Mouse (Mus musculus): ENCODE data around the gene Dnal1. TPM values are rescaled to one million over a fixed set of nuclear protein-coding genes. Genes with fewer than 3 reads are reported as not detected.

The Dnal1 gene
- polyA plus RNA-seq, 1 experiment from 2014 or later, result 2.4 TPM

- 55% methylated on average over 9 of the region's 9 CpGs for WGBS
- H3K4me2 ChIP-seq (ENCODE audit: low read length), result no peak overlapping the region
- no peak for ATAC-seq (ENCODE audit: insufficient number of reproducible peaks, insufficient read depth, low FRiP score, low read depth)
These were observed 60.1 kb downstream of the Dnal1 start for GRCm38 (mm10) chr12:84174190-84174811.

GRCm38 (mm10) chr12:84174871-84175270 is 60.7 kb downstream of the Dnal1 start:
- WGBS, result 81% methylated on average over 6 of the region's 6 CpGs
- Histone ChIP-seq H3K9ac (ENCODE audit: low read length) (no peak overlapping the region), H3K36me3 (ENCODE audit: control insufficient read depth, insufficient read depth, low read length) (peaks cover 31% of the 10 kb centered on the region), H3K9me3 (ENCODE audit: control insufficient read depth, low read length) (no peaks in the 10 kb centered on the region), H3K4me2 (ENCODE audit: low read length) (peak overlapping the region; percentile 77), H3K27me3 (ENCODE audit: control insufficient read depth, insufficient read depth, low read length) (no peaks in the 10 kb centered on the region), H3K4me1 (ENCODE audit: control insufficient read depth in 2 of 2, insufficient read depth in 2 of 2, low read length in 2 of 2) (peaks cover 44 to 58% of the 10 kb centered on the region in 2 experiments), H3K27ac (replicated peaks in 1 of 2; ENCODE audit: control insufficient read depth in 1 of 2, insufficient read depth in 1 of 2, low read depth in 2 of 2, low read length in 2 of 2) (peak overlapping the region; percentile 17 to 95; a peak in 3 of 4 replicates), H3K4me3 (ENCODE audit: control insufficient read depth in 1 of 2, insufficient read depth in 1 of 2, low read depth in 1 of 2, low read length in 2 of 2) (no peak overlapping the region)
- no peak for ATAC-seq (ENCODE audit: insufficient number of reproducible peaks, insufficient read depth, low FRiP score, low read depth)

More at GRCm38 (mm10) chr12:84174190-84174811, 60.1 kb downstream of the Dnal1 start:
- H3K9ac ChIP-seq (ENCODE audit: low read length), result no peak overlapping the region
- H3K4me1 ChIP-seq (ENCODE audit: control insufficient read depth in 2 of 2, insufficient read depth in 2 of 2, low read length in 2 of 2), result peaks cover 41 to 54% of the 10 kb centered on the region in 2 experiments
- peaks cover 31% of the 10 kb centered on the region for H3K36me3 ChIP-seq (ENCODE audit: control insufficient read depth, insufficient read depth, low read length)
- H3K27me3 ChIP-seq (ENCODE audit: control insufficient read depth, insufficient read depth, low read length), result no peaks in the 10 kb centered on the region
- no peak overlapping the region; a peak in 1 of 4 replicates for H3K27ac ChIP-seq (replicated peaks in 1 of 2; ENCODE audit: control insufficient read depth in 1 of 2, insufficient read depth in 1 of 2, low read depth in 2 of 2, low read length in 2 of 2)
- H3K4me3 ChIP-seq (ENCODE audit: control insufficient read depth in 1 of 2, insufficient read depth in 1 of 2, low read depth in 1 of 2, low read length in 2 of 2), result no peak overlapping the region
- H3K9me3 ChIP-seq (ENCODE audit: control insufficient read depth, low read length), result no peaks in the 10 kb centered on the region

GRCm38 (mm10) chr12:84175659-84176061 is 61.5 kb downstream of the Dnal1 start:
- Histone ChIP-seq H3K36me3 (ENCODE audit: control insufficient read depth, insufficient read depth, low read length) (peaks cover 31% of the 10 kb centered on the region), H3K4me1 (ENCODE audit: control insufficient read depth in 2 of 2, insufficient read depth in 2 of 2, low read length in 2 of 2) (peaks cover 52 to 66% of the 10 kb centered on the region in 2 experiments), H3K4me2 (ENCODE audit: low read length) (peak overlapping the region; percentile 77), H3K4me3 (ENCODE audit: control insufficient read depth in 1 of 2, insufficient read depth in 1 of 2, low read depth in 1 of 2, low read length in 2 of 2) (peak overlapping the region; percentile 29 to 52), H3K27me3 (ENCODE audit: control insufficient read depth, insufficient read depth, low read length) (no peaks in the 10 kb centered on the region), H3K9me3 (ENCODE audit: control insufficient read depth, low read length) (no peaks in the 10 kb centered on the region), H3K27ac (replicated peaks in 1 of 2; ENCODE audit: control insufficient read depth in 1 of 2, insufficient read depth in 1 of 2, low read depth in 2 of 2, low read length in 2 of 2) (peak overlapping the region; percentile 95), H3K9ac (ENCODE audit: low read length) (peak overlapping the region; percentile 75)
- 2% methylated on average over 20 of the region's 20 CpGs for whole genome bisulfite sequencing
- peak; percentile 72 for ATAC-seq (ENCODE audit: insufficient number of reproducible peaks, insufficient read depth, low FRiP score, low read depth)

GRCm38 (mm10) chr12:84176126-84176769 is 62.1 kb downstream of the Dnal1 start:
- peaks cover 27% of the 10 kb centered on the region for H3K36me3 ChIP-seq (ENCODE audit: control insufficient read depth, insufficient read depth, low read length)
- WGBS, result 11% methylated on average over 11 of the region's 13 CpGs
- H3K4me3 ChIP-seq (ENCODE audit: control insufficient read depth in 1 of 2, insufficient read depth in 1 of 2, low read depth in 1 of 2, low read length in 2 of 2), result peak overlapping the region; percentile 29 to 52
- H3K4me2 ChIP-seq (ENCODE audit: low read length), result peak overlapping the region; percentile 77
- peak overlapping the region; percentile 95 for H3K27ac ChIP-seq (replicated peaks in 1 of 2; ENCODE audit: control insufficient read depth in 1 of 2, insufficient read depth in 1 of 2, low read depth in 2 of 2, low read length in 2 of 2)
- H3K27me3 ChIP-seq (ENCODE audit: control insufficient read depth, insufficient read depth, low read length), result no peaks in the 10 kb centered on the region
- H3K4me1 ChIP-seq (ENCODE audit: control insufficient read depth in 2 of 2, insufficient read depth in 2 of 2, low read length in 2 of 2), result peaks cover 58 to 72% of the 10 kb centered on the region in 2 experiments
- H3K9me3 ChIP-seq (ENCODE audit: control insufficient read depth, low read length), result no peaks in the 10 kb centered on the region
- peak; percentile 44; the same call in 1 of the 2 replicates for ATAC-seq (ENCODE audit: insufficient number of reproducible peaks, insufficient read depth, low FRiP score, low read depth)
- peak overlapping the region; percentile 75 for H3K9ac ChIP-seq (ENCODE audit: low read length)

- Histone ChIP-seq H3K27ac (replicated peaks in 1 of 2; ENCODE audit: control insufficient read depth in 1 of 2, insufficient read depth in 1 of 2, low read depth in 2 of 2, low read length in 2 of 2) (peak overlapping the region; percentile 95), H3K27me3 (ENCODE audit: control insufficient read depth, insufficient read depth, low read length) (no peaks in the 10 kb centered on the region), H3K4me2 (ENCODE audit: low read length) (peak overlapping the region; percentile 77), H3K36me3 (ENCODE audit: control insufficient read depth, insufficient read depth, low read length) (peaks cover 19% of the 10 kb centered on the region), H3K4me3 (ENCODE audit: control insufficient read depth in 1 of 2, insufficient read depth in 1 of 2, low read depth in 1 of 2, low read length in 2 of 2) (no peak overlapping the region), H3K9ac (ENCODE audit: low read length) (peak overlapping the region; percentile 42; the same call in 1 of the 2 replicates), H3K9me3 (ENCODE audit: control insufficient read depth, low read length) (no peaks in the 10 kb centered on the region), H3K4me1 (ENCODE audit: control insufficient read depth in 2 of 2, insufficient read depth in 2 of 2, low read length in 2 of 2) (peaks cover 66 to 81% of the 10 kb centered on the region in 2 experiments)
- WGBS, result 44% methylated on average over 6 of the region's 6 CpGs
- no peak for ATAC-seq (ENCODE audit: insufficient number of reproducible peaks, insufficient read depth, low FRiP score, low read depth)
These were observed 63.0 kb downstream of the Dnal1 start for GRCm38 (mm10) chr12:84176886-84177765.

- Histone ChIP-seq H3K4me2 (ENCODE audit: low read length) (no peak overlapping the region), H3K36me3 (ENCODE audit: control insufficient read depth, insufficient read depth, low read length) (peaks cover 10% of the 10 kb centered on the region), H3K4me1 (ENCODE audit: control insufficient read depth in 2 of 2, insufficient read depth in 2 of 2, low read length in 2 of 2) (peaks cover 66 to 85% of the 10 kb centered on the region in 2 experiments), H3K9ac (ENCODE audit: low read length) (no peak overlapping the region), H3K4me3 (ENCODE audit: control insufficient read depth in 1 of 2, insufficient read depth in 1 of 2, low read depth in 1 of 2, low read length in 2 of 2) (no peak overlapping the region), H3K9me3 (ENCODE audit: control insufficient read depth, low read length) (no peaks in the 10 kb centered on the region), H3K27ac (replicated peaks in 1 of 2; ENCODE audit: control insufficient read depth in 1 of 2, insufficient read depth in 1 of 2, low read depth in 2 of 2, low read length in 2 of 2) (no peak overlapping the region), H3K27me3 (ENCODE audit: control insufficient read depth, insufficient read depth, low read length) (no peaks in the 10 kb centered on the region)
- ATAC-seq (ENCODE audit: insufficient number of reproducible peaks, insufficient read depth, low FRiP score, low read depth), result no peak
- 65% methylated on average over 1 of the region's 1 CpGs for WGBS
These were observed 63.9 kb downstream of the Dnal1 start for GRCm38 (mm10) chr12:84178052-84178451.
